Mouse (Mus musculus): ENCODE results near the gene Ebi3. TPM values are rescaled to one million over a fixed set of nuclear protein-coding genes. Genes with fewer than 3 reads are reported as not detected.

Ebi3 gene
- total RNA-seq (2023): 161 and 166 TPM in 2 replicates

GRCm38 (mm10) chr17:55952447-55953027 lies at the start of gene Ebi3:
TSS of gene Ebi3 (plus strand) at chr17:55952640.

GRCm38 (mm10) chr17:55949400-55949799 lies 3.0 kb upstream of the Ebi3 start, which contains the start of gene Zfp119b:
TSS of gene Zfp119b (minus strand) at chr17:55949500.

GRCm38 (mm10) chr17:55958918-55959728 lies 6.7 kb downstream of the Ebi3 start, which contains the start of gene Yju2:
TSS of gene Yju2 (plus strand) at chr17:55959099.

GRCm38 (mm10) chr17:55969966-55970891 lies 17.8 kb downstream of the Ebi3 start, which contains the start of gene Shd:
TSS of gene Shd (plus strand) at chr17:55970467.

GRCm38 (mm10) chr17:55986030-55986961 lies 33.9 kb downstream of the Ebi3 start, which contains the start of gene Fsd1:
TSS of gene Fsd1 (plus strand) at chr17:55986509.

GRCm38 (mm10) chr17:56005415-56006061 lies 53.1 kb downstream of the Ebi3 start, which contains the start of the genes Stap2 and Mpnd:
TSS of gene Stap2 (minus strand) at chr17:56005584.
TSS of gene Mpnd (plus strand) at chr17:56005711.

Other genes with a start within 250 kb of the Ebi3 start
- gene Pot1b, start 240.0 kb upstream of the Ebi3 start, total RNA-seq (2023): 19.6 and 21.3 TPM in 2 replicates
- 6.1 and 8.5 TPM in 2 replicates for gene Adgre4, start 202.7 kb upstream of the Ebi3 start, total RNA-seq (2023)
- gene Zfp119a, start 73.7 kb upstream of the Ebi3 start, total RNA-seq (2023): 3.7 and 5.1 TPM in 2 replicates
- gene Zfp959, start 60.5 kb upstream of the Ebi3 start, total RNA-seq (2023): 6.5 and 7.2 TPM in 2 replicates
- gene Zfp119b, start 3.1 kb upstream of the Ebi3 start, total RNA-seq (2023): 5.1 and 5.3 TPM in 2 replicates
- 26.9 and 29.0 TPM in 2 replicates for gene Yju2, start 6.5 kb downstream of the Ebi3 start, total RNA-seq (2023)
- gene Shd, start 17.8 kb downstream of the Ebi3 start, total RNA-seq (2023): 1.9 and 3.7 TPM in 2 replicates
- gene Fsd1, start 33.9 kb downstream of the Ebi3 start, total RNA-seq (2023): not detected in 2 replicates
- gene Stap2, start 52.9 kb downstream of the Ebi3 start, total RNA-seq (2023): 1.1 and 2.1 TPM in 2 replicates
- 29.5 and 35.2 TPM in 2 replicates for gene Mpnd, start 53.1 kb downstream of the Ebi3 start, total RNA-seq (2023)
- 56.4 and 58.3 TPM in 2 replicates for gene Sh3gl1, start 84.0 kb downstream of the Ebi3 start, total RNA-seq (2023)
- 15.4 and 20.6 TPM in 2 replicates for gene Chaf1a, start 87.8 kb downstream of the Ebi3 start, total RNA-seq (2023)
- 34.6 and 43.8 TPM in 2 replicates for gene Ubxn6, start 122.4 kb downstream of the Ebi3 start, total RNA-seq (2023)
- 39.1 and 57.9 TPM in 2 replicates for gene Hdgfl2, start 127.0 kb downstream of the Ebi3 start, total RNA-seq (2023)
- 0.27 and 0.44 TPM in 2 replicates for gene Plin4, start 157.2 kb downstream of the Ebi3 start, total RNA-seq (2023)
- 0.60 and 0.84 TPM in 2 replicates for gene Plin5, start 165.0 kb downstream of the Ebi3 start, total RNA-seq (2023)
- 220 and 249 TPM in 2 replicates for gene Lrg1, start 169.4 kb downstream of the Ebi3 start, total RNA-seq (2023)
- gene Sema6b, start 187.7 kb downstream of the Ebi3 start, total RNA-seq (2023): 4.8 and 5.1 TPM in 2 replicates
- gene Tnfaip8l1, start 209.8 kb downstream of the Ebi3 start, total RNA-seq (2023): 0.76 and 1.0 TPM in 2 replicates
- gene Mydgf, start 231.3 kb downstream of the Ebi3 start, total RNA-seq (2023): 27.1 and 28.7 TPM in 2 replicates